Mouse (Mus musculus): ENCODE results near the gene Wscd2. TPM values are rescaled to one million over a fixed set of nuclear protein-coding genes. Genes with fewer than 3 reads are reported as not detected.

Wscd2 gene
- polyA plus RNA-seq, 1 experiment from 2014 or later, result 8.7 TPM

DNA sequence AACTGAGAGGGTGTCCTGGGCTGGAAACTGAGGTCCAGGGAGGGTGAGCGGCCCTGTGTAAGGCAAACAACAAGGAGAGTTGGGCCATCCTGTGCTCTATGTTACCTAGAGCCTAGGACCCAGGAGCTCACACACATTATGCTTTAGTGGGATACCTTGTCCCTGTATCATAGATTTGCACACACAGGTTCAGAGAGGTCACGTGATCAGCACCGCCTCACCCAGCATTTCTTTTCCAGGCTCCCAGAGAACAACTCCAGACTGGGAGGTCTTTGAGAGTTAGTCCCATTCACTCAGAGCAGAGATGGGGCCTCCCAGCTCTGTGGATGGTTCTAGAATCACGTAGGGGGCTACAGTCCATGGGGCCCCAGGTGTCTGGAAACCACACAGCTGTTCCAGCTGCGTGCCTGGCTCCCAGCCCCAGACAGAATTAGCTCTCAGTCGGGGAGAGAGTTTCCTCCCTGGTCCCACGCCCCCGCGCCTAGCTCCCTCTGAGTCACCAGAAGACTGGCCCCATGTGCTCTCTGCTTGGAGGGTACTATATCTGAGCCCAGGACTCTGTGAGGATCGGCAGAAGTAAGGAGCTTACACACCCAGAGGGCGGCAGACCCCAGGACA, 137.8 kb downstream of the Wscd2 start:
- Histone ChIP-seq H3K4me3 (replicated peaks) (no peak overlapping the region), H3K36me3 (replicated peaks) (no peaks in the 10 kb centered on the region), H3K27me3 (no peaks in the 10 kb centered on the region), H3K9me3 (no peaks in the 10 kb centered on the region), H3K9ac (no peak overlapping the region), H3K4me1 (peaks cover 20% of the 10 kb centered on the region; the same call in 1 of the 2 replicates), H3K27ac (no peak overlapping the region), H3K4me2 (no peak overlapping the region)
- WGBS, result 70% methylated on average over 11 of the region's 11 CpGs
- ATAC-seq (ENCODE audit: low FRiP score), result no peak

DNA sequence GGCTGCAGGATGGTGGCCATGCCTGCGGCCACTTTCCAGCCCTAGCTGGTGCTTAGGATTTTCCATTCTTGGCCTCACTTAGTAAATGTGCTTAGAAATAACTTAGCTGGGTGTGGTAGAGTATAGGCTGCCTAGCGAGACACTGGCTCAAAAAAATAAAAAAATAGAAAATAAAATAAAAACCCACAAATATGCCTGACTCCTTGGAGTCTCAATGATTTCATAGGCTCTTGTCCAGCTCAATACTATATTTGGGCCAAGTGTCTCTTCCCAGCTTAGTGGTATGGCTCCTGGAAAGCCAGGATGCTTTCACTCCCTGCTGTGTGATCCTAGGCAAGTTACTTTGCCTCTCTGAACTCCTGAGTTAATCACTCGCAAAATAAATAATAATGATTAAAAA, 139.1 kb downstream of the Wscd2 start:
- ATAC-seq (ENCODE audit: low FRiP score), result no peak
- H3K36me3 ChIP-seq (replicated peaks), result no peaks in the 10 kb centered on the region
- H3K4me3 ChIP-seq (replicated peaks), result no peak overlapping the region
- H3K27me3 ChIP-seq, result no peaks in the 10 kb centered on the region
- H3K9ac ChIP-seq, result no peak overlapping the region
- 0 out of 2 replicates have a peak, but pooled peaks cover 11% of the 10 kb centered on the region for H3K4me1 ChIP-seq
- no peak overlapping the region for H3K4me2 ChIP-seq
- 87% methylated on average over 3 of the region's 3 CpGs for WGBS
- no peaks in the 10 kb centered on the region for H3K9me3 ChIP-seq
- H3K27ac ChIP-seq, result no peak overlapping the region

DNA sequence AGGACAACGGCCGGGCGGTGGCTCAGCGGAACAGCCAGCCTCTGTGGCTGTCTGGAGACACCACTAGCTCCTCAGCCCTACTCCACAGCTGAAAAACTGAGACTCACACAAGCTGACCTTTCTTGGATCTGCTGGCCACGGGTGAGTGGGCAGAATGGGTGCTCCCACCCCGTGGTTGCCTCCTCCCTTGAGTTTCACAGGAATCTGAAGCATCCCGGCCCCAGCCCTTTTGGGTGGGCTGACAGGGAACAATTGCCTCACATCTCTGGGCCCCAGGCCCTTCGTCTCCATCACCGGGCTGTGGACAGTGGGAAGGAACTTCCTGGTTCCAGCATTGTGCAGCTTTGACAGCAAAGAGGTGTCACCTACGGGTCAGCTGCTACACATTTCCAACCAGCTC, 140.0 kb downstream of the Wscd2 start:
- Histone ChIP-seq H3K4me2 (no peak overlapping the region), H3K36me3 (replicated peaks) (no peaks in the 10 kb centered on the region), H3K4me3 (replicated peaks) (no peak overlapping the region), H3K4me1 (0 out of 2 replicates have a peak, but pooled peaks cover 11% of the 10 kb centered on the region), H3K27me3 (no peaks in the 10 kb centered on the region), H3K9ac (no peak overlapping the region), H3K9me3 (no peaks in the 10 kb centered on the region), H3K27ac (no peak overlapping the region)
- 74% methylated on average over 10 of the region's 10 CpGs for WGBS
- no peak for ATAC-seq (ENCODE audit: low FRiP score)

DNA sequence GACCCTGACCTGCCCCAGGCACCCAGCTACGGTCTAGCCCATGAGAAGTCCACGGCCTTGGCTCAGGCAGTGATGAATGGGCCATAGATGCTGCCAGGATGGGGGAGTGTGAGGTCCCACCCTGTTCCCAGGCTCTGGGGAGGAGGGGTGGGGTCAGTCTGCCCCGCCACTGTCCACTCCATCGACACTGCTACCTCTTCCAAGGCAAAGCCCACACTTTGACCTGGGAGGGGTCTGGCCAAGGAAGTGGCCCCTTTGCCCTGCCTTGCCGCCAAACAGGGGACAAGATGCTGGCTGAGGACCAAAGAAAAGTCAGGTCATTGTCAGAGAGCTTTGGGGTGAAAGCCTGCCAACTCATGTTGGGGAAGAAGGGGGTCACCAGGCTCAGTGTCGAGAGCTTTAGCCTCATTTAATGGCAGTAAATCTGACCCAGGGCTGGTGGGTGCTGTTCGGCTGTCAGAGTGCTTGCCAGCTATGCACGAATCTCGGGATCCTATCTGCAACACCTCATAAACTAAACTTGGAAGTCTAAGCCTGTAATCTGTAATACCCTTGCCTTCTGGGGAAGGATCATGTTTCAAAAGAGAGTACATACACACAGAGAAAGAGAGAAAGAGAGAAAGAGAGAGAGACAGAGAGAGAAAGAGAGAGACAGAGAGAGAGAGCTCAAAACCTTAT, 143.0 kb downstream of the Wscd2 start:
- H3K9me3 ChIP-seq, result no peaks in the 10 kb centered on the region
- H3K4me2 ChIP-seq, result no peak overlapping the region
- H3K27me3 ChIP-seq, result no peaks in the 10 kb centered on the region
- 73% methylated on average over 9 of the region's 9 CpGs for WGBS
- ATAC-seq (ENCODE audit: low FRiP score), result no peak
- no peak overlapping the region for H3K4me3 ChIP-seq (replicated peaks)
- 0 out of 2 replicates have a peak, but pooled peaks cover 8% of the 10 kb centered on the region for H3K4me1 ChIP-seq
- H3K9ac ChIP-seq, result no peak overlapping the region
- no peak overlapping the region for H3K27ac ChIP-seq
- H3K36me3 ChIP-seq (replicated peaks), result no peaks in the 10 kb centered on the region

DNA sequence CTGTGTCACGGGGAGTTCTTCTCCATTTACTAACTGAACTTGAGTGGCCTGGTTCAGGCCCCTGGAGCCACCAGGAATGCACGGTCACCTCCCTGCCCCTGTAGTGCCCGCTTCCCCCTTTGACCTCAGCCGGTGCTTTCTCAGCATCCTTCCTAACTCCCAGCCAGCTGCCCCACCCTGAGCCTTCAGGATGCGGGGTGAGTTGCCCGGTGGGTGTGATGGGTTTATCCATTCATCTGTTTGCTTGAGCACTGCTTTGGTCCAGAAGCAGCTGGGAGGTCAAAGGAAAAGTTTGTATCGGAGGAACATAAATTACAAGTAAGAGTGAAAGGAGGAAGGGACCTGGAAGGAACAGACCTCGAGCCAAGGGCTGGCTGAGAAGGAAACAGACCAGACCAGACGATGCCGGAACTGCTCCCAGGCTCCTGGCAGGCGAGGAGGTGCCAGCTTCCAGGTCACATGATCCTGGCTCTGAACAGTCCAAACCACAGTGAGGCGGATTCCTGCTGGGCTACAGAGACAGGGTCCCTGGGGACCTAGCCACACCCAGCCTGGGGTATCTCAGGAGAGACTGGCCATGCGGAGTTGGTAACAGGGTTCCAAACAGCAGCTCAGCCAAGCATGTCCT, 144.0 kb downstream of the Wscd2 start:
- H3K27ac ChIP-seq, result no peak overlapping the region
- ATAC-seq (ENCODE audit: low FRiP score), result no peak

DNA sequence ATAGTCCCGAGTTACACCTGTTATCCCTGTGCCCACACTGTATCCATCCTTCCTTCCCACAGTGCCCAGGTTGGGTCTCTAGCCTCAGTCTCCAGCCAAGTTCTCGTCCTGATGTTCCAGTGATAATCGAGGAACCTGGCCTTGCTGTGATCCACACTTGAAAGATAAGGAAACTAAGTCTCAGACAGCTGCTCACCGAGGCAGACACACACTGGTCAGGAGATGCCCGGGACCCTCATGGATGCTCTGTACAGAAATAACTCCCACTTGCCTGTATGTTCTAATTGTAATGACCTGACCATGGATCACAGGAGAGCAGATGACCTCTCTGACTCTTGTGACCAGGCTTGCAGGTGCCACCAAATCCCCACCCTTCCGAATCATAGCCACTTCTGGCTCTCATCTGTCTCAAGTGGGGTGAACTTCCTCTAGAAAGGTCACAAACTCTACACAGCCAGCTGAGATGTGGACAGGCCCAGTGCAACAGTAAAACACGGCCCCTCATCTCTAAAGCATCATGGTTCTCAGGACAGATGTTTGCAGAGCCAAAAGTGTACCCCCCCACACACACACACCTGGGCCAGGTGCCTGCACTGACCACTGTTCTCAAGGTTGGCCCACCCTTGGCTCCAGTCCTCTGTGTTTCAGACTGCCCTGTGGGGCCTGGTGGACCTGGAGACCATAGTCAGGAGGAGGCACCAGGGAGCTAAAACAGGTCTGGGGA, 144.9 kb downstream of the Wscd2 start:
- 86% methylated on average over 7 of the region's 7 CpGs for WGBS

More for the DNA sequence above, 144.0 kb downstream of the Wscd2 start:
- H3K4me3 ChIP-seq (replicated peaks), result no peak overlapping the region
- no peak overlapping the region for H3K4me2 ChIP-seq
- WGBS, result 71% methylated on average over 13 of the region's 13 CpGs
- H3K36me3 ChIP-seq (replicated peaks), result no peaks in the 10 kb centered on the region
- H3K9ac ChIP-seq, result no peak overlapping the region
- no peaks in the 10 kb centered on the region for H3K9me3 ChIP-seq
- H3K4me1 ChIP-seq, result 0 out of 2 replicates have a peak, but pooled peaks cover 7% of the 10 kb centered on the region
- no peaks in the 10 kb centered on the region for H3K27me3 ChIP-seq

DNA sequence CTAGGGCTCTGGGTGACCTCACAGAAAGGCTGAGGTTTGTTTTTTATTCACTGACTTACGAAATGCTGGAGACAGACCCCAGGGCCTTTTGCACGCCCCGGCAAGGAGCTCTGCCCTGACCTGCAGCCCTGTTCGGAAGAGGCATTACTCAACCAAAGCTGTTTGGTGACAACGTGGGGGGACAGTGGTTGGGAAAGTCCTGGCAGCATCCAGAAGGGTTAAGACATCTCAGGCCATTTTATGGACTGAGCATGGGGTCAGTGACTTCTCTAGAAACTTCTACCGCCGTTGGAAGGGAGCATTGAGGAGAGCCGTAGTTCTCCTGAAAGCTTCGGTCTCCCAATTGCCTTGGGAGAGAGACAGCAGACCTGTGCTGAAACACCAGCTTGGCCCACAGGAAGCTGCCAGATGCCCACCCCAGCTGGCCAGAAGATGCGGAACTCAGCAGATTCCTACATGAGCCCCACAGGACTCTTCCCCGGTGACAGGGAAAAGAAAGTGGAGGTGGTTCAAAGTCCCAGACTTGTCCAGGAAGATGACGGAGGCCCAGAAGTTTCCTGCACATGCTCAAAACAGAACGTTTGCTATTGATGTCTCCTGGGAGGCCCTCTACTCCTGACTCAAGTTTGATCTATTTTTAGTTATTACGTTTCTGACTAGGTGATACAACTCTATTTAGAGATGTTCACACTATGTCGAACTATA, 145.9 kb downstream of the Wscd2 start:
- no peak for ATAC-seq (ENCODE audit: low FRiP score)
- Histone ChIP-seq H3K9ac (no peak overlapping the region), H3K4me2 (no peak overlapping the region), H3K27ac (no peak overlapping the region), H3K4me1 (peaks cover 5% of the 10 kb centered on the region; the same call in 1 of the 2 replicates), H3K9me3 (no peaks in the 10 kb centered on the region), H3K36me3 (replicated peaks) (no peaks in the 10 kb centered on the region), H3K4me3 (replicated peaks) (no peak overlapping the region), H3K27me3 (no peaks in the 10 kb centered on the region)
- 87% methylated on average over 15 of the region's 15 CpGs for WGBS

More for the DNA sequence above, 144.9 kb downstream of the Wscd2 start:
- ATAC-seq (ENCODE audit: low FRiP score), result no peak
- Histone ChIP-seq H3K36me3 (replicated peaks) (no peaks in the 10 kb centered on the region), H3K4me2 (no peak overlapping the region), H3K4me1 (peaks cover 7% of the 10 kb centered on the region; the same call in 1 of the 2 replicates), H3K9me3 (no peaks in the 10 kb centered on the region), H3K27ac (no peak overlapping the region), H3K9ac (no peak overlapping the region), H3K4me3 (replicated peaks) (no peak overlapping the region), H3K27me3 (no peaks in the 10 kb centered on the region)

DNA sequence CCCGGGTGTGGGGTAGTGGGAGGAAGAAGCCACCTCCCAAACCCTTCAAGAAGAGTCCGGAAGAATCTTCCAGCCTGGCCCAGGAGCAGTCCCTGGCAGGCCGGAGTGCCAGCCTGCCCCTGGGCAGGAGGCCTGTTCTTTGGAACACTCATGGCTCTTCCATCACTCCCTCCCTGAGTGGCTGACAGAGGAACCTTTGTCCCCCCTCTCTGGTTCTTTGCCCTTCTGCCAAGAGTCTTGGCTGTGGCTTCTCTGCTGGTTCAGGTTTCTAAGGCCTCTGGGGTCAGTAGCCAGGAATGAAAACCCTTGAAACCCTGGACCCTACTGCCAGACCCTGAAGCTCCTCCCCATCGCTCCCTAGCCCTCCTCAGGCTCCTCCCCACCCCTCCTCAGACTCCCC, 147.5 kb downstream of the Wscd2 start:
- Histone ChIP-seq H3K4me2 (no peak overlapping the region), H3K9me3 (no peaks in the 10 kb centered on the region), H3K27ac (no peak overlapping the region), H3K4me3 (replicated peaks) (no peak overlapping the region), H3K4me1 (peaks cover 5% of the 10 kb centered on the region; the same call in 1 of the 2 replicates), H3K36me3 (replicated peaks) (no peaks in the 10 kb centered on the region), H3K9ac (no peak overlapping the region), H3K27me3 (no peaks in the 10 kb centered on the region)
- WGBS, result 83% methylated on average over 4 of the region's 4 CpGs
- ATAC-seq (ENCODE audit: low FRiP score), result no peak

DNA sequence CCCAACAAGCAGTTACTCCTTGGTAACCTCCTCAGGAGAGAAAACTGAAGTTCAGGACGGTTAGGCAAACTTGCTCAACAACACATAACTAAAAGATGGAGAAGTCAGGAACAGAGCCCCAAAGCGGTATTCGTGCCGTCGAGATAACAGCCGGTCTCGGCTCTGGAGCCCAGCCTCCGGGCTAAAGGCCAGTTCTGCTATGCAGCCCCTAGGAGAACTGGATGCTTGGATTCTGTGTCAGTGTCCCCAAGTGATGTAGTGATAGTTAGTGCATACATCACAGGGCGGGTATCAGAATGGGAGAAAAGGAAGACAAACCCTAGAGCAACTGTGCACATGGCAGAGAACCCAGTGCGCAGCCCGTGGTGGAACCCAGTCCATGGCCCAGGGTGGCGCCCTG, 147.9 kb downstream of the Wscd2 start:
- WGBS, result 86% methylated on average over 12 of the region's 12 CpGs
- no peak for ATAC-seq (ENCODE audit: low FRiP score)
- H3K27ac ChIP-seq, result no peak overlapping the region

DNA sequence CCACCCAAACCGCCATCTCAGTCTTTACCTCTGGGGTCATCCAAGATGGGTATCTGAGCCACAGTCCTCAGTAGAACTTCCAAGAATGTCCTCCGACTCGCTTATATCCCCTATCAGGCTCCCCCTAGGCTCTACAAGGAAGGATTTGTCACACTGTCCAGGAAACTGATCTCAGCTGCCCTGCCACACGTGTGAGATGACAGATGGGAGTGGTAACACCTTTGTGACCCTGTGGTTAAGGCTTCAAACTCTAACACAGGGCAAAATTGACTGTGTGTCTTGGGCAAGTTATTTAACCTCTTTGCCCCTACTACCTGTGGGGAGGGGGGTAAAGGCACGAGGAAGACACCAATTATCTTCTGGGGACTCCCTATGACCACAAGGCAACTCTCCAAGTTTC, 149.0 kb downstream of the Wscd2 start:
- WGBS, result 83% methylated on average over 5 of the region's 5 CpGs
- Histone ChIP-seq H3K27ac (no peak overlapping the region), H3K9me3 (no peaks in the 10 kb centered on the region), H3K4me1 (peaks cover 11% of the 10 kb centered on the region; the same call in 1 of the 2 replicates), H3K36me3 (replicated peaks) (no peaks in the 10 kb centered on the region), H3K27me3 (peaks cover 3% of the 10 kb centered on the region; the same call in 1 of the 2 replicates), H3K9ac (no peak overlapping the region), H3K4me2 (no peak overlapping the region), H3K4me3 (replicated peaks) (no peak overlapping the region)
- no peak for ATAC-seq (ENCODE audit: low FRiP score)

More for the DNA sequence above, 147.9 kb downstream of the Wscd2 start:
- H3K4me2 ChIP-seq, result no peak overlapping the region
- H3K36me3 ChIP-seq (replicated peaks), result no peaks in the 10 kb centered on the region
- H3K27me3 ChIP-seq, result no peaks in the 10 kb centered on the region
- H3K4me3 ChIP-seq (replicated peaks), result no peak overlapping the region
- H3K9me3 ChIP-seq, result no peaks in the 10 kb centered on the region
- peaks cover 7% of the 10 kb centered on the region; the same call in 1 of the 2 replicates for H3K4me1 ChIP-seq
- no peak overlapping the region for H3K9ac ChIP-seq
